Mouse (Mus musculus) erythroblast, embryonic 14.5 days (primary cell): ENCODE measurements around the gene Asb2. TPM values are rescaled to one million over a fixed set of nuclear protein-coding genes. Genes with fewer than 3 reads are reported as not detected.

Experiments
- H3K27me3 ChIP-seq: 2 replicates; pipeline ENCODE4 v1.6.1; 2012; ENCODE audit warnings: inconsistent platforms; ENCODE audit not compliant: control insufficient read depth
- H3K36me3 ChIP-seq: 2 replicates; pipeline ENCODE4 v1.6.1; 2012; ENCODE audit warnings: mild to moderate bottlenecking, inconsistent platforms; ENCODE audit not compliant: control insufficient read depth
- H3K4me1 ChIP-seq: 2 replicates; pipeline ENCODE4 v1.6.1; 2012; ENCODE audit warnings: inconsistent platforms; ENCODE audit not compliant: control insufficient read depth
- H3K4me3 ChIP-seq: replicated peaks from 2 replicates; pipeline ENCODE3; 2012; ENCODE audit warnings: moderate library complexity, mild to moderate bottlenecking, inconsistent platforms
- H3K9me3 ChIP-seq: 2 replicates; pipeline ENCODE4 v1.6.1; 2012; ENCODE audit warnings: low read length, inconsistent platforms, mixed read lengths; ENCODE audit not compliant: control insufficient read depth
- GATA1 ChIP-seq: IDR thresholded peaks from 2 replicates; pipeline ENCODE4 v1.6.1; 2012; ENCODE audit warnings: low read length, inconsistent platforms, mixed read lengths
- TAL1 ChIP-seq: IDR thresholded peaks from 3 replicates; pipeline ENCODE4 v1.6.1; 2012; ENCODE audit warnings: low read length, inconsistent platforms, mixed read lengths
- polyA plus RNA-seq: library from polyadenylated mRNA; stranded (reverse); fragments of >175 nt; gene quantifications from 2 replicates; pipeline ENCODE4 v1.2.3, GENCODE M21; 2012

The Asb2 gene
- polyA plus RNA-seq, 1 experiment: 0.14 TPM

- no peak for TF ChIP-seq GATA1
- H3K27me3 ChIP-seq: no peaks in the 10 kb centered on the region
- H3K4me1 ChIP-seq: no peaks in the 10 kb centered on the region; the same call in 1 of the 2 replicates
- H3K9me3 ChIP-seq: peaks cover 3% of the 10 kb centered on the region
- no peaks in the 10 kb centered on the region for H3K36me3 ChIP-seq
- H3K4me3 ChIP-seq: no peak overlapping the region
These were observed 55.3 kb downstream of the Asb2 start for GRCm38 (mm10) chr12:103300493-103300892.

- Histone ChIP-seq H3K4me1 (no peaks in the 10 kb centered on the region; the same call in 1 of the 2 replicates), H3K4me3 (no peak overlapping the region), H3K9me3 (peaks cover 3% of the 10 kb centered on the region), H3K27me3 (no peaks in the 10 kb centered on the region), H3K36me3 (no peaks in the 10 kb centered on the region)
- TF ChIP-seq TAL1 (no peak), GATA1 (no peak)
These were observed 59.5 kb downstream of the Asb2 start for GRCm38 (mm10) chr12:103296292-103296691.

- H3K27me3 ChIP-seq: no peaks in the 10 kb centered on the region
- TF ChIP-seq TAL1 (no peak), GATA1 (no peak)
- H3K4me1 ChIP-seq: no peaks in the 10 kb centered on the region; the same call in 1 of the 2 replicates
- H3K4me3 ChIP-seq: no peak overlapping the region
- H3K9me3 ChIP-seq: peaks cover 3% of the 10 kb centered on the region
- H3K36me3 ChIP-seq: no peaks in the 10 kb centered on the region
These were observed 63.4 kb downstream of the Asb2 start for GRCm38 (mm10) chr12:103292366-103292765.

GRCm38 (mm10) chr12:103287276-103287675 is 68.5 kb downstream of the Asb2 start:
- TF ChIP-seq TAL1 (no peak), GATA1 (no peak)
- no peaks in the 10 kb centered on the region; the same call in 1 of the 2 replicates for H3K9me3 ChIP-seq
- no peaks in the 10 kb centered on the region for H3K27me3 ChIP-seq
- no peaks in the 10 kb centered on the region for H3K36me3 ChIP-seq
- H3K4me3 ChIP-seq: no peak overlapping the region
- no peaks in the 10 kb centered on the region for H3K4me1 ChIP-seq

- H3K9me3 ChIP-seq: peaks cover 4% of the 10 kb centered on the region; the same call in 1 of the 2 replicates
These were observed 72.4 kb downstream of the Asb2 start for GRCm38 (mm10) chr12:103283411-103283810.

GRCm38 (mm10) chr12:103282936-103283335 is 72.9 kb downstream of the Asb2 start:
- H3K27me3 ChIP-seq: no peaks in the 10 kb centered on the region
- H3K4me1 ChIP-seq: no peaks in the 10 kb centered on the region
- TF ChIP-seq GATA1 (no peak), TAL1 (no peak)
- H3K36me3 ChIP-seq: no peaks in the 10 kb centered on the region
- peaks cover 4% of the 10 kb centered on the region; the same call in 1 of the 2 replicates for H3K9me3 ChIP-seq
- H3K4me3 ChIP-seq: no peak overlapping the region

More at GRCm38 (mm10) chr12:103283411-103283810, 72.4 kb downstream of the Asb2 start:
- Histone ChIP-seq H3K36me3 (no peaks in the 10 kb centered on the region), H3K27me3 (no peaks in the 10 kb centered on the region), H3K4me3 (no peak overlapping the region), H3K4me1 (no peaks in the 10 kb centered on the region)
- TF ChIP-seq TAL1: no peak
- TF ChIP-seq GATA1: no peak

GRCm38 (mm10) chr12:103281912-103282311 is 73.9 kb downstream of the Asb2 start:
- Histone ChIP-seq H3K9me3 (peaks cover 4% of the 10 kb centered on the region; the same call in 1 of the 2 replicates), H3K27me3 (no peaks in the 10 kb centered on the region), H3K4me1 (no peaks in the 10 kb centered on the region), H3K36me3 (no peaks in the 10 kb centered on the region), H3K4me3 (no peak overlapping the region)
- no peak for TF ChIP-seq GATA1
- no peak for TF ChIP-seq TAL1

- Histone ChIP-seq H3K27me3 (no peaks in the 10 kb centered on the region), H3K4me1 (no peaks in the 10 kb centered on the region), H3K36me3 (no peaks in the 10 kb centered on the region), H3K9me3 (peaks cover 4% of the 10 kb centered on the region; the same call in 1 of the 2 replicates), H3K4me3 (no peak overlapping the region)
- TF ChIP-seq GATA1 (no peak), TAL1 (no peak)
These were observed 74.3 kb downstream of the Asb2 start for GRCm38 (mm10) chr12:103281491-103281890.

- no peak overlapping the region for H3K4me3 ChIP-seq
- no peaks in the 10 kb centered on the region for H3K4me1 ChIP-seq
- no peaks in the 10 kb centered on the region for H3K27me3 ChIP-seq
- no peaks in the 10 kb centered on the region for H3K36me3 ChIP-seq
- H3K9me3 ChIP-seq: peaks cover 4% of the 10 kb centered on the region; the same call in 1 of the 2 replicates
- no peak for TF ChIP-seq TAL1
- no peak for TF ChIP-seq GATA1
These were observed 79.4 kb downstream of the Asb2 start for GRCm38 (mm10) chr12:103276422-103276821.

GRCm38 (mm10) chr12:103273732-103274131 is 82.1 kb downstream of the Asb2 start:
- TF ChIP-seq GATA1 (no peak), TAL1 (no peak)

More at GRCm38 (mm10) chr12:103273732-103274131, 82.1 kb downstream of the Asb2 start:
- H3K4me3 ChIP-seq: no peak overlapping the region
- H3K4me1 ChIP-seq: no peaks in the 10 kb centered on the region
- H3K36me3 ChIP-seq: no peaks in the 10 kb centered on the region
- peaks cover under 1% of the 10 kb centered on the region; the same call in 1 of the 2 replicates for H3K9me3 ChIP-seq
- H3K27me3 ChIP-seq: no peaks in the 10 kb centered on the region
